In the genomic region with DNA sequence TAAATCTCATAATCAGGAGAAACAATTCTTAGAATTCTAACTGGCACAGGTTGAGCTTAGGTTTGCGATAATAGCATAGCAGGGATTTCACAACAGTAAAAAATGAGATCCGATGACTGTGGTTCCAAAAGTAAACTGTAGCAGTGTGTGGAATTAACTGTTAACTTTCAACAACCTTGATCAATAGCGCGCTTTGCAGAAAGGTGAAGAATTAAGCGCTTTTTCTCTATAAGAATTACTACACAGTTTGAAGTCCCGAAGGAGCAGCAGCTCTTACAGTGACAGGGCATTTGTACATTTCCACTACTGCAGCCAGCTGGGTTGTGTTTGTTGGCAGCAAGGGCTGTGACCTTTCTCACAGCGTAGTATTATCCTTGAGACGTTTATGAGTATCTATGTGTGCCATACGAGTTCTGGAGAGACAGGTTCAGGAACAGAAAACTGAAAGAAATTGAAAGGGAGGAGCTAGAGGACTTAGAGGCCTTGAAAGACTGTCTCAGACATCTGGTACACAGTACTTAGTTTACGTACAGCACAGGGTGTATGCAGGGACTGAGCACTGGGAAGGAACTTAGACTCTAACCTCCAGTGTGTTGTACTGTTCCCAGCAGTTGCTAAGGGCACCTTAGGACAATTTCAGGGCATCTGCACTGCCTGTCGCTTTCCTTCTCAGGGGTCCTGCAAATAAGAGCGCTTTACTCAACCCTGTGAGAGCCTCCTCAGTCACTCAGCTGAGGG, we compare ENCODE assay signal across 9 mouse cellular contexts.
A peak's percentile ranks its signal among the peaks of the same experiment; 100 is the strongest.
DNase-seq lines count a peak whose midpoint lies in the region; ATAC-seq and TF ChIP-seq lines count a peak whose summit lies in the region.
"Had no signal": no experiment of that assay in that cellular context is flagged by ENCODE, and none has a peak within 500 bp of the region (broad histone marks: within the 10 kb centered on the region; RNA-seq: fewer than 3 reads in every experiment).

No protein-coding gene starts in this region.

- DNase-seq in adrenal gland, postnatal 25 days, result peak; percentile 8
- DNase-seq in forebrain, embryonic 14.5 days (ENCODE audit: low spot score), result peak; percentile 25
- DNase-seq in midbrain, postnatal 0 days (ENCODE audit: low spot score), result peak; percentile 28
- DNase-seq in T-cell, adult 2 months (ENCODE audit: low spot score), result no peak
- no peak for DNase-seq in right cerebral cortex, postnatal 36 days (ENCODE audit: low spot score in 2 of 2)

- peak; percentile 26; the same call in 1 of the 2 replicates for ATAC-seq in intestine, embryonic 16.5 days
- ATAC-seq in intestine, postnatal 0 days, result no peak
- peak; percentile 35; the same call in 1 of the 2 replicates for ATAC-seq in forebrain, embryonic 14.5 days
- ATAC-seq in midbrain, postnatal 0 days (ENCODE audit: low FRiP score), result peak; percentile 38; the same call in 1 of the 2 replicates

- H3K27me3 ChIP-seq in intestine, embryonic 16.5 days (replicated peaks; ENCODE audit: control insufficient read depth, insufficient read depth, low read length), result no peaks in the 10 kb centered on the region
- H3K27me3 ChIP-seq in intestine, postnatal 0 days (replicated peaks; ENCODE audit: control insufficient read depth, insufficient read depth, low read length), result no peaks in the 10 kb centered on the region
- no peaks in the 10 kb centered on the region for H3K27me3 ChIP-seq in forebrain, embryonic 14.5 days (replicated peaks; ENCODE audit: control insufficient read depth, insufficient read depth, low read length)
- no peaks in the 10 kb centered on the region for H3K27me3 ChIP-seq in midbrain, postnatal 0 days (ENCODE audit: insufficient read depth, low read length)
- H3K27me3 ChIP-seq: limb, embryonic 15.5 days had no signal

- 47% methylated on average over 12 of the region's 12 CpGs for WGBS in intestine, embryonic 16.5 days
- WGBS in intestine, postnatal 0 days, result 50% methylated on average over 12 of the region's 12 CpGs
- whole genome bisulfite sequencing in forebrain, embryonic 14.5 days, result 26% methylated on average over 12 of the region's 12 CpGs
- 53% methylated on average over 12 of the region's 12 CpGs for WGBS in midbrain, postnatal 0 days

- no peak overlapping the region for H3K4me3 ChIP-seq in intestine, embryonic 16.5 days (ENCODE audit: low read length)
- H3K4me3 ChIP-seq in intestine, postnatal 0 days (ENCODE audit: low read depth, low read length), result no peak overlapping the region
- no peak overlapping the region for H3K4me3 ChIP-seq in forebrain, embryonic 14.5 days (ENCODE audit: low read depth, low read length)
- no peak overlapping the region for H3K4me3 ChIP-seq in midbrain, postnatal 0 days (ENCODE audit: low read depth, low read length)
- H3K4me3 ChIP-seq: erythroblast, embryonic 14.5 days; limb, embryonic 15.5 days had no signal

- TF ChIP-seq CTCF in intestine, postnatal 0 days (IDR thresholded peaks at IDR 0.05; ENCODE audit: low read depth), result no peak
- no peak for TF ChIP-seq CTCF in midbrain, postnatal 0 days (IDR thresholded peaks at IDR 0.05)

- H3K9me3 ChIP-seq in intestine, embryonic 16.5 days (ENCODE audit: control insufficient read depth, low read length), result no peaks in the 10 kb centered on the region
- no peaks in the 10 kb centered on the region for H3K9me3 ChIP-seq in intestine, postnatal 0 days (ENCODE audit: control insufficient read depth)
- no peaks in the 10 kb centered on the region for H3K9me3 ChIP-seq in forebrain, embryonic 14.5 days (replicated peaks; ENCODE audit: control insufficient read depth, low read length)
- H3K9me3 ChIP-seq in midbrain, postnatal 0 days (ENCODE audit: low read length), result no peaks in the 10 kb centered on the region
- H3K9me3 ChIP-seq: limb, embryonic 15.5 days had no signal

- no peaks in the 10 kb centered on the region for H3K4me1 ChIP-seq in intestine, embryonic 16.5 days (ENCODE audit: control insufficient read depth, insufficient read depth, low read length)
- no peaks in the 10 kb centered on the region for H3K4me1 ChIP-seq in intestine, postnatal 0 days (replicated peaks; ENCODE audit: control insufficient read depth, insufficient read depth, low read length)
- H3K4me1 ChIP-seq in forebrain, embryonic 14.5 days (ENCODE audit: control insufficient read depth, insufficient read depth, low read length), result peaks cover 6% of the 10 kb centered on the region; the same call in 1 of the 2 replicates
- H3K4me1 ChIP-seq in midbrain, postnatal 0 days (ENCODE audit: insufficient read depth, low read length), result 0 out of 2 replicates have a peak, but pooled peaks cover 4% of the 10 kb centered on the region
- H3K4me1 ChIP-seq: limb, embryonic 15.5 days had no signal

- no peak overlapping the region for H3K9ac ChIP-seq in intestine, embryonic 16.5 days (ENCODE audit: low read depth, low read length)
- H3K9ac ChIP-seq in intestine, postnatal 0 days (ENCODE audit: low read depth, low read length), result no peak overlapping the region
- H3K9ac ChIP-seq in forebrain, embryonic 14.5 days (ENCODE audit: low read length), result no peak overlapping the region
- H3K9ac ChIP-seq in midbrain, postnatal 0 days (replicated peaks; ENCODE audit: low read length, poor library complexity, severe bottlenecking), result no peak overlapping the region
- H3K9ac ChIP-seq: limb, embryonic 15.5 days had no signal

- H3K4me2 ChIP-seq in intestine, embryonic 16.5 days (ENCODE audit: low read depth, low read length), result no peak overlapping the region
- H3K4me2 ChIP-seq in intestine, postnatal 0 days (replicated peaks; ENCODE audit: low read depth), result no peak overlapping the region
- H3K4me2 ChIP-seq in forebrain, embryonic 14.5 days (ENCODE audit: low read length), result peak overlapping the region; percentile 11; the same call in 1 of the 2 replicates
- no peak overlapping the region for H3K4me2 ChIP-seq in midbrain, postnatal 0 days (ENCODE audit: low read depth, low read length, poor library complexity, severe bottlenecking)
- H3K4me2 ChIP-seq: limb, embryonic 15.5 days had no signal

- H3K36me3 ChIP-seq in intestine, embryonic 16.5 days (ENCODE audit: control insufficient read depth, insufficient read depth, low read length), result no peaks in the 10 kb centered on the region
- H3K36me3 ChIP-seq in intestine, postnatal 0 days (ENCODE audit: control insufficient read depth, insufficient read depth), result no peaks in the 10 kb centered on the region
- no peaks in the 10 kb centered on the region for H3K36me3 ChIP-seq in forebrain, embryonic 14.5 days (ENCODE audit: control insufficient read depth, insufficient read depth, low read length)
- no peaks in the 10 kb centered on the region for H3K36me3 ChIP-seq in midbrain, postnatal 0 days (ENCODE audit: insufficient read depth, low read length)
- H3K36me3 ChIP-seq: limb, embryonic 15.5 days had no signal

- no peak overlapping the region for H3K27ac ChIP-seq in intestine, embryonic 16.5 days (ENCODE audit: low read length)
- no peak overlapping the region for H3K27ac ChIP-seq in intestine, postnatal 0 days (ENCODE audit: low read depth, low read length)
- H3K27ac ChIP-seq in forebrain, embryonic 14.5 days (ENCODE audit: low read depth, low read length), result no peak overlapping the region
- no peak overlapping the region for H3K27ac ChIP-seq in midbrain, postnatal 0 days (ENCODE audit: low read depth, low read length)
- H3K27ac ChIP-seq: limb, embryonic 15.5 days had no signal

Comparison
In these comparisons a context has a peak if more than half of its experiments do, and no peak if none do; other contexts are left out.
1. DNase-seq: peak in adrenal gland, postnatal 25 days (single experiment), forebrain, embryonic 14.5 days (single experiment) and midbrain, postnatal 0 days (single experiment); none in T-cell, adult 2 months (single experiment) and right cerebral cortex, postnatal 36 days (0 of 2).